Mouse (Mus musculus): ENCODE measurements around the gene Gm45808.

Gm45808 gene

DNA sequence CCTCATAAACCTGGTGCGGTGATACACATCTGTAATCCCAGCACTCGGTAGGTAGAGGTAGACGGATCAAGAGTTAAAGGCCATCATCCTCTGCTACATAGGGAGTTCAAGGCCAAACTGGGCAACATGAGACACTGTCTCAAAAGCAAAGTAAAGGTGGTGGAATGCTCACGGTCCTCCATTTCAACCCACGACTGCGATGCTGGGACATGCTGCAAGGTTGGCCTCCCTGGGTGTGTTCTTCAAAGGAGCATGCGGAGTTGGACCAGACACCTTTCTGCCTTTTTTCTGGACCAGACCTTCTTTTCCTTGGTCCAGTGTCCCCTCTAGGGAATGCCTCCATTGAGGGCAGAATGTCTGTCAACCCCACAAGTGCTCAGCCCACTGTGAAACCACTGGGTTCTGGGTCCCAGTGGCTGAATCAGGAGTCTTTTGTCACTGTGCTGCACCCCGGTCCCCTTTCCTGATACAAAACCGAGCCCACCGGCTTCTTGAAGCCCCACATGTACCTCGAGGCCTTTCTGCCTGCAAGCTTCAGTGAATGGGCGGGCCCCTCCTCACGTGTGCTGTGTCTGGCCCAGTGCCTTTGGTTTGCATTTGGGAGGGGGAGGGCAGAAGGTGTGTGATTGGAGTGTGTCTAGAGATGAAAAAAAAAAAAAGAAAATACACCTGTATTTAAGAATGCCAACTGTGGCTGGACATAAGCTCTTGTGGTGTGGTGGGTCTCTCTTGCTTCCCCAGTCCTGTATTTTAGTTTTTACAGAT, 30.5 kb downstream of the Gm45808 start:
- DNase-seq (ENCODE audit: extremely low read depth, insufficient read length, low spot score) = peak; percentile 71

DNA sequence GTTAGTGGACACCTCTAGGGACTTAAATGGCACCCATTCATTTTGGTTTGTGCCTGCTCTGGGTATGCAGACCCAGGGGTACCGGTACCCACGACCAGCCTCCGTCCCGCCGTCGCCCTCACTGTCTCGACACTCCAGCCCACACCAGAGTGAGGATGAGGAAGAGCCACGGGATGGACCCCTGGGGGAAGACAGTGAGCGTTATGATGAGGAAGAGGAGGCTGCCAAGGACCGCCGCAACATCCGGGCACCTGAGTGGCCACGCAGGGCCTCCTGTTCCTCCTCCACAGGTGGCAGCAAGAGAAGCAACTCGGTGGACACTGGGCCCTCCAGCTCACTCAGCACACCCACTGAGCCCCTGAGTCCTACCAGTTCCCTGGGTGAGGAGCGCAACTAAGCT, 31.6 kb downstream of the Gm45808 start:
- DNase-seq (ENCODE audit: extremely low read depth, insufficient read length, low spot score) = no peak

DNA sequence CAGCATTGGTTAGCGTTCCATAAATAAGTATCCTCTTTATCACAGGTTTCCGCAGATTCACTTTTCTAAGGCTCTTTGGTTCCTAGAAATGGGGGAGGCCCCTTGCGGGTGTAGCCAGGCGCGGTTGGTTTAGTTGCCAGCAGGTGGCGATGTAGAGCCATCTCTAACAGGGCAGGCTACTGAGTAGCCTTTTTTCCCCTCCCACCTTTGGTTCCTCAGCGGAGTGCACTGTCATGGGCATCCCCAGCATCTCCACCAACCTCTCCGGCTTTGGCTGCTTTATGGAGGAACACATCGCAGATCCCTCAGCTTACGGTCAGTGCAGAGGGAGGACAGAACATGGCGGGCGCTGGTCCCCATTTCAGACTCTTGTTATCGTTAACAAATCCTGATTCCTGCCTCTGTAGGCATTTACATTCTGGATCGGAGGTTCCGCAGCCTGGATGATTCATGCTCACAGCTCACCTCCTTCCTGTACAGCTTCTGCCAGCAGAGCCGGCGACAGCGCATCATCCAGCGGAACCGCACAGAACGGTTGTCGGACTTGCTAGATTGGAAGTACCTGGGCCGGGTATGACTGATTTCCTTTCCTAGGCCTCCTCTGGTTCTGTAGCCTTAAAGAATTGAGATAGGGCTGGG, 35.1 kb downstream of the Gm45808 start:
- peak; percentile 47 for DNase-seq (ENCODE audit: extremely low read depth, insufficient read length, low spot score)

DNA sequence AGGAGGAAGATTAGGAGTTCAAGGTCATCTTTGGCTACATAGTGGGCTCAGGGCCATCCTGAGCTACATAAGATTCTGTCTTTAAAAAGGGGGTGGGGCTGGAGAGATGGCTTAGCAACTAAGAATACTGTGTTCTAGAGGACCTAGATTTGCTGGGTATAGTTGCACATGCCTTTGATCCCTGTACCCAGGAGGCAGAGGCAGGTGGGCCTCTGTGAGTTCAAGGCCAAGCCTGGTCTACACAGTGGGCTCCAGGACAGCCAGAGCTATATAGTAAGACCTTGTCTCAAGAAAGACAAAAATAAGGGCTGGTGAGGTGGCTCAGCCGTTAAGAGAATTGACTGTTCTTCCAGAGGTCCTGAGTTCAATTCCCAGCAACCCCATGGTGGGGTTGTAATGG, 36.6 kb downstream of the Gm45808 start:
- no peak for DNase-seq (ENCODE audit: extremely low read depth, insufficient read length, low spot score)

DNA sequence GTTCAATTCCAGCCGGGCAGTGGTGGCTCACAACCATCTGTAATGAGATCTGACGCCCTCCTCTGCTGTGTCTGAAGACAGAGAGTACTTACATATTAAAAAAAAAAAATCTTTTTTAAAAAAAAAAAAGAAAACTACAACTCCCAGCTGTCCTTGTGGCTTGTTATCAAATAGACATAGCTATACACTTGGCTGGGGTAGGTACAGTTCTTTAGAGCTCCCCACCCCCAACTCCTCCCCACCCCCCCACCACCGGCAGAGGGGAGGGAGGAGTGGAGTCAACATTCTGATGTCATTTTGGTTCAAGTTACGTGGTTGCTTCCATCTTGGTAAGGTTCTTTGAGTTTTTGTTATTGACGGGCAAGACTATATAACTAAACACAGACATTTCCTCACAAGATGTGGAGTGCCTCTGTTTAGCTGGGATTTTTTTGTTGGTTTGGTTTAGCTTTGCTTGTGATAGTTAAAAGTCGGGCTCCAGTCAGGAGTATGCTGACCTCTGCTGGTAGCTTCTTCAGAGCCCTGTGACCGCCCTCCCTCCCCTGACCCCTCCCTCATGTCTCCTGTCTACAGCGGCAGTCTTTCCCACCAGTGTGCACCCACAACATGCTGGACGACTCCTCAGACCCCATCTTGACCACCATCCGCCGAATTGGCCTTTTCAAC, 39.2 kb downstream of the Gm45808 start:
- no peak for DNase-seq (ENCODE audit: extremely low read depth, insufficient read length, low spot score)

DNA sequence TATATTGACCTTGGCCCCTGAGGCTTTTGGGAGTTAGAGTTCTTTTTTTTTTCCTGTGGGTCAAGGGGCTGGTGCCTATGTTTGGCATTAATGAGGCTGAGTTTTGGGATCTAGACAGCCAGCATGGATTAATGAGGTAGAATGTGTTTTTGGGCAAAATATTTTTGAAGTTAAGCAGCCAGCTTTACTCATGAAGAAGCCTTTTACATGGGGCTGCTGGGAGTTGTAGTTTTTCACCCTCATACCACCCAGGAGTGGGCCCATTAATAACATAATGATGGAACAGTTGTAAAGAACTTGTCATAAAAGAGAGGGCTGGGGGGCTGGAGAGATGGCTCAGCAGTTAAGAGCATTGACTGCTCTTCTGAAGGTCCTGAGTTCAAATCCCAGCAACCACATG, 40.0 kb downstream of the Gm45808 start:
- DNase-seq (ENCODE audit: extremely low read depth, insufficient read length, low spot score) = no peak

DNA sequence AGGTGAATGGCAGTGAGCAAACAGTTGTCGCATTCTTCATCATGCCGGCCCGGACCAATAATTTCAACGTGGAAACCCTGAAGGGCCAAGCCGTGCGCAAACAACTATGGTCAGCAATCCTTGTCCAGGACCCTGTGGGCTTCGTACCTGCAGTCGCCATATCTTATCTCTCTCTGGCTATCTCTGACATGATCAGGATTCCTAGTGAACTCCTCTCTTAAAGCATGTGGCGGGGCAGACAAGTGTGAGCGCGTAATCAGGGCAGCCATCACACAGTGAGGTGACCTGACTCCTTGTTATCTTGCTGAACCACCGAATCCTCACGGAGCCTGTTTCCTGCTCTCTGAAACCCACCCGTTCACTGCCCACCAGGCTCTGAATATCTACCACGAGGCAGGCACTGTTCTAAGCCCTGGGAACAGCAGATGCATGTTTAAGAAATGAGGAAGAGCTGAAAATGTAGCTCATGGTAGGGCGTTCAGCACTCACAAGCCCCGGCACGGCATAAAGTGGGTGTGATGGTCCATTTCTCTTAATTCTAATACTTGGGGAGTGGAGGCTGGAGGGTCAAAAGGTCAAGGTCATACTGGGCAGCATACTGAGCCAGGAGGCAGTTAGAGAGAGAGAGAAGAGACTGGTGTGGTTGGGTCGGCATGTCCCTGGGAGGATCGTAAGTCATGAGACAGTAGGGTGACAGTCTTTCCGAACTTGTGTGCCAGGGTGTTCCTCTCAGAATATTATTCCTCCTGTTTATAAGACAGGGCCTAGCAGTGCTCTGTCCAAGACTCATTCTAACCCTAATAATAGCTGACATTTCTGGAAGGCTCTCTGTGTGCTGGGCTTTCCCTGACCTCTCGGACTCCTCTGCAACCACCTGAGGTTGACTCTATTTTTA, 42.8 kb downstream of the Gm45808 start:
- DNase-seq (ENCODE audit: extremely low read depth, insufficient read length, low spot score) = no peak

DNA sequence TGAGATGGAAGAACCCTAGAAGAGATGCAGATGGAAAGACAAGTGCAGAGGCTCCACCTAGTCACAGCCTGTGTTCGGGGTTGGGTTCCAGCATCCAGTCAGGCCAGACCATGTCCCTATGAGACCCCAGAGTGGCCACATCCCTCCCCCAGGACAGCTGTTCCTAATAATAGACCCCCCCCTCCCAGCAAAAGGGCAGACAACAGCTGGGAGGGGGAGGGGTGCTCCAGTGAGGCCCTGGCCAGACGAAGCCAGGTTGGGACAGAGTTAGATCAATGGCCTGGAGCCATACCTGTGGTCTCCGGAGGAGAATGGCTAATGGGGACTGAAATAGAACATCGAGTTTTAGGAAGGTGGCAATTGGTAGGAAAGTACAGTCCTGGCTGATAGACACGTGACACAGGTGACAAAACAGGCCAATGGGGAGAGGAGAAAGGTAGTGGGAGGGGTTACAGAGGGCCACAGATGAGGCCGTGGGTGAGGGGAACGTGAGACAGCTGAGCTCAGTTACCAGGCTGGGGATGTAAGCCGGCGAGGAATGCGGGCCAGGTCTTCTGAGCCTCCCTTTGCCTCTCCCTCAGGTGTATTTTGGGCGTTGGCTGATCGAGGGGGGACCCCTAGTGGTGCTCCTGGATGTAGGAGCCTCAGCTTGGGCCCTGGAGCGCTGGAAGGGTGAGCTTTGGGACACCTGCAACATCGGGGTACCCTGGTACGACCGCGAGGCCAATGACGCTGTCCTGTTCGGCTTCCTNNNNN, 48.9 kb downstream of the Gm45808 start, which contains the start of gene Ruvbl2:
TSS of gene Ruvbl2 (minus strand) at position 576 of the 756 bp plus-strand sequence.
- no peak for DNase-seq (ENCODE audit: extremely low read depth, insufficient read length, low spot score)

DNA sequence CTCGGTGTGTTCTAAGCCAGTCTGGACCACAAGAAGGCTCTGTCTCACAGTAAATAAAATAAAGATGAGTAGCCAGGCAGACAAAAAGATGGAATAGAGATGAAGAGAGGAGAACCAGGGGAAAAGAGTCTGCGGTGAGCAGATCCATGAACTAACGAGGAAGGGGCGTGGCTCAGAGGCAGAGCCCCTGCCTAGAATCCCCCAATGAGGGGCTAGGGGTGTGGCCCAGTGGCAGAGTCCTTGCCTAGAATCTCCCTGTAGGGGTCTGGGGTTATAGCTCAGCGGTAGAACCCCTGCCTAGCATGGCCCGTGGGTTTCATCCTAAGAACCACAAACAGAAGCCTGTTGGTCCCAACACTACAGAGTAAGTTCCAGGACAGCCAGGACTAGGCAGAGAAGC, 49.6 kb downstream of the Gm45808 start:
- no peak for DNase-seq (ENCODE audit: extremely low read depth, insufficient read length, low spot score)

DNA sequence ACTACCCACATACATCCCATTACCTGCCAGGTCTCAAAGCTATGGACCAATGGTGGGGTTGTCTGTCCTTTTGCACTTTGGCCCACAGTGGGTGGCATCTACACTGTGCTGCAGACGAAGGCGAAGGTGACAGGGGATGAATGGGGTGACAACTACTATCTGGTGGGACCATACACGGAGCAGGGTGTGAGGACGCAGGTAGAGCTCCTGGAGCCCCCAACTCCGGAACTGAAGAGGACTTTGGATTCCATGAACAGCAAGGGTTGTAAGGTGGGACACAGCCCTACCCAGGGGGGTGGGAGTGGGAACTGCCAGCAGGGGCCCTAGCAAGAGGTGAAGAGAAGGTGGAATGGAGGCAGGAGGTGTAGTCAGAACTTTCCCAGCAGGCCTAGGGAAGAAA, 50.2 kb downstream of the Gm45808 start:
- no peak for DNase-seq (ENCODE audit: extremely low read depth, insufficient read length, low spot score)

DNA sequence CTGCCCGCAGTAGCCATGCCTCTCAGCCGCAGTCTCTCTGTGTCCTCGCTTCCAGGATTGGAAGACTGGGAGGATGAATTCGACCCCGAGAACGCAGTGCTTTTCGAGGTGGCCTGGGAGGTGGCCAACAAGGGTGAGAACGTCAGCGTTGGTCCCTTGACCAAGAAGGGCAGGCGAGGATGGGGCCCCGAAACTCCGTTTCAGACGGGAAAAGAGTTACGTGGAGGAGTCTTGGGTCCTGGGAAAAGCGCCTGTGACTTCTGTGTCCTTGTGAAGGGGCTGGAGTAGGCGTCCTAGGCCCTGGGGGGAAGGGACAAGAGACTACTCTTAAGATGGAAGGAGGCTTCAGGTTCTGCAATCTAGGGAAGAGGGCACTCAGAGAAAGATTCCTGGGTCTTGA, 51.6 kb downstream of the Gm45808 start:
- no peak for DNase-seq (ENCODE audit: extremely low read depth, insufficient read length, low spot score)

DNA sequence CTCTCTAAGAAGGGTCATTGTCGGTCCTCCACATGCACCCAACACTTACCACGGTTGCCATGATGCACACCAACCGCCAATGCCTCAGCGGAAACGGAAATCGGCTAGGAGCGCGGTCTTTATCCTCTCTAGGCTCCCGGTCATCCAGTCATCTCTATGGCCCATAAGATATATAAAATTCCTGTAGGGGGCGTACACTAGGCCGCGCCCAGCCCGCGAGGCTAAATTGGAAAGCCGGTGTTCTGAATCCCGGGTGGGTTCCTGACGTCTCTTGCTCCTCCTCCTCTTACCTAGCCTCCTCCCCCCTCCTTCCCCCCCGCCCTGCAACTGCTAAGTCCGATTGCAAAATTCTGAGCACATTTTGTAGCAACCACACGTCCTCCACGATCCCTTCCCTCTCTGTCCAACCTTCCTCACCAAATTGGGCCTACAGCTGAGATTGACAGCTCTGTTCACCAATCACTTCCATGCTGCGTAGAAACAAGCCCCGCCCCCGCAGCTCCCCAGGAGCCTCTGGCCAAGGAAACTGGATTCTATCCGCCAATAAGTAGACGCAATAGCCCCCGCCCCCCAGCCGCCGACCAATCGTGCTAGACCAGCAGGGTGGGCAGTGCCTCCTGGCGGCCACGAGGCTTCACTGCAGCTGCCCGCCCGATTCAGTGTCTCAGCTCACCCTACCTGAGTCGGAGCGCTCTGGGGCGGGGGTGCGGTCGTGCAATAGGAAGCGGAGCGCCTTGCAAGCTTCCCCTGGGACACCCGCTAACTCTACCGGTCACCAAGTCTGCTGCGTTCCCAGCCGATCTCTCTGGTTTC, 52.2 kb downstream of the Gm45808 start, which contains the start of gene Gys1:
TSS of gene Gys1 (plus strand) at position 642 of the 813 bp plus-strand sequence.
- peak; percentile 97 for DNase-seq (ENCODE audit: extremely low read depth, insufficient read length, low spot score)

DNA sequence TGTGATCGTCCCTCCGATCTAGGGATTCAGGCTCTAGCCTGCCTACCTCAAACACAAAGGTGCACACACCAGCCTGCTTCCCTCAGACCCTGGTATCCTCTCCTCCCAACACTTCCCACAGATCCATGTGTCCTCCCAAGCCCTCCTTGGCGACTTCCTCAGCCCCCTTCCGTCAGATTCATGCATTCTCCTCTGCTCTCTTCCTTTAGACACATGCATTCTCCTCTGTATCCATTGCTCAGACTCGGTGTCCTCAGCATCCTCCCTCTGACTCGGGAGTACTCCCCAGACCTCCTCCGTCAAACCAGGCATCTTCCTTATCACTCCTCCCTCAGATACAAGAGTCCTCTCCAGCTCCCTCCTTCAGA, 52.8 kb downstream of the Gm45808 start:
- DNase-seq (ENCODE audit: extremely low read depth, insufficient read length, low spot score) = no peak

DNA sequence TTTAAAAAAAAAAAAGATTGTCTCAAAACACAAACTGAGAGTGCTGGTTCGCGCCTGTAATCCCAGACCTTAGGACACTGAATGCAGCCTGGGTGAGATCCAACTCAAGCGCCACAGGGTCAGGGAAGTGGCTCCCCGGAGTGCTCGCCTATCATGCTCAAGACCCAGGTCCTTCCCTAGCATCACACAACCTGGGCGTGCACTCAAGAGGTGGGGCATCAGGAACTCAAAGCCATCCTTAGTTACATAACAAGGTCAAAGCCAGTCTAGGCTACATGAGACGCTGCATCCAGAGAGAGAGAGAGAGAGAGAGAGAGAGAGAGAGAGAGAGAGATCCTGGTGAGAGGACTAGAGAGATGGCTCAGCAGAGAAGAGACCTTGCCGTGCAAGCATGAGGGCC, 60.1 kb downstream of the Gm45808 start:
- no peak for DNase-seq (ENCODE audit: extremely low read depth, insufficient read length, low spot score)

DNA sequence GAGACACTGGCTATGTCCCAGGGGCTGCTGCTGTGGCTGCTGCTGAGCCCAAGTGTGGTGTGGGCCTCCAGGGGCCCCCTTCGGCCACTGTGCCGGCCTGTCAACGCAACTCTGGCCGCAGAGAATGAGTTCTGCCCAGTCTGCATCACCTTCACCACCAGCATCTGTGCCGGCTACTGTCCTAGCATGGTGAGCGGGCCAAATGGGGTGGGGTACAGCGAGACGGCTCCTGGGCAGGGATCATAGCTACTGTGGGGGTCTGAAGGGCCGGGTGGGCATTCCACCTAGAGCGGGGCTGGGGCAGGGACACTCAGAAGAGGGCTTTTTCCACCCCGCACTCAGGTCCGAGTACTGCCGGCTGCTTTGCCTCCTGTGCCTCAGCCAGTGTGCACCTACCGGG, 65.4 kb downstream of the Gm45808 start:
- no peak for DNase-seq (ENCODE audit: extremely low read depth, insufficient read length, low spot score)

DNA sequence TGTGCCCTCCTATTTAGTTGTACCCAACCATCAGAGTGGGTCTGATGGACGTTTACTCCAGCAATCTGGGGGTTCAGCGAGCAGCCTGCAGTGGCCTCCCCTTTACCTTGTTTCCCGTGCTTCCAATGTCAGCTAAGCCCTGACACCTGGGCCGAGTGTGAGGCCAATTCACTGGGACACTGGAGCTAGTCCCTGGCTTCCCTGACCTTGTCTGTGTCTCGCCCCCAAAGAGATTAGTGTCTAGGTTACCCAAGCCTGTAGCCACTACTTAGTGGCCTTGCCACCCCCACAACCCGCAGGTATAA, 66.0 kb downstream of the Gm45808 start, which contains the start of gene Lhb:
TSS of gene Lhb (plus strand) at position 206 of the 305 bp plus-strand sequence.
- DNase-seq (ENCODE audit: extremely low read depth, insufficient read length, low spot score) = no peak

DNA sequence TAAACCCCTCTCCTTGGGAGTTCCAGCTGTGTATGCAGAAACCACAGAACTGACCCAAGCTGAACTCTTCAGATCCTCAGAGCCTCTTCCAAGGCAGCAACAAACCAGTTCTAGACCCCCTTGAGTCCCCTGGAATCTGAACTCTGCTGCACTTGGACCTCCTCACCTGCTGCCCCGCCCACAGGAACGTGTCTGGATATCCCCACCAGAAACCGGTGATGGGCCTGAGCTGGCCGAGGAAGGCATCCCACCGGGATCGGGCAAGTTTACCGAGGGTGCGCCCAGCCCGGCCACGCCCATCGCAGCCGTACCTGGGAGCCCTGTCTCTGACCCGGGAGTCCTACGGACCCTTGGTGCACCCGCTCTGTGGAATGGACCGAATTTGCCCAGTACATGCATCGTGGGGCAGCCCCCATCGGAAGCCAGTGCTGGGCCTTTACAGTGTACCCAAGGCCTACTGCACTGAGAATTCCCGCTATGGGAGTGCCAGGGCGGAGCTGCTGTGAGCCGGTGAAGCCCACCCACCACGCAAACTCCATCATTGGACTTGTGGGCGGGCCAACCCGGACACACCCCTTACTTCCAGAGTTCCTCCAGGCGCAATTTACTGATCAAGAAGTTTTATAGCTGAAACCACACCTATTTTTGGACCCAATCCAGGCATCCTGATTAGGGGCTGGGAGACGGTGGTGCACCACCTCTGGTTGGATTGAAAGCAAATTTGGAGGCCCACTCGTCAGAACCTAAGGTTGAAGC, 66.6 kb downstream of the Gm45808 start:
- DNase-seq (ENCODE audit: extremely low read depth, insufficient read length, low spot score) = no peak

DNA sequence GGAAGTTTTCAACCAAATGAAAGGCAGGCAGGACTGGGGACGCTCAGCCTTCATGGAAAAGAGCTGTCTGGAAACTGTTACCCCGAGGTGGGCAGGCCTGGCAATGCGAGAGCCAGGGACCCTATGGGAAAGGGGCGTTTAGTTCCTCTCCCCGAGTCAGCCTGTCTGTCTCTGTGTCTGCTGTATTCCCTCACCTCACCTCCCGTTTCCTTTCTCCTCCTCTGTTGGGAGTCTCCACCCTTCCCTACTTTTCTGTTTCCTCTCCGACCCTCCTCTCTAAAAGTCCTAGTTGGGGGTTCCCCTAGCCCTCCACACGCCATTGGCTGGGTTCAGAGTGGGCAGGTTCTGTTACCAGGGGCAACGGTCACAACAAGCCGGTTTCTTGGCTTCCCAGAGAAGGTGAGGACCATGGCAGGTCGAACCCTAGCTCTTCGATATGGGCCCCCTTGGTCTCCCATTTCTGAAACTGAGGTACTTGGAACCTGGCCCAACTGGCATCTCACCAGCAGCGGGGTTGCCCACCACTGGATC, 68.6 kb downstream of the Gm45808 start:
- no peak for DNase-seq (ENCODE audit: extremely low read depth, insufficient read length, low spot score)
